Mouse (Mus musculus) WW6 (cell line): ENCODE results near the gene Stx7.
A peak's percentile ranks its signal among the peaks of the same experiment; 100 is the strongest.
"Not testable (repeated sequence)": the region's sequence is repeated elsewhere in the genome, so short reads cannot be mapped to it uniquely, and the experiment has no call there.

Experiments used
- DNase-seq: peaks from one replicate; pipeline ENCODE4 v3.0.0-alpha.2; 2013; ENCODE audit warnings: low read depth, low spot score

Stx7 gene

DNA sequence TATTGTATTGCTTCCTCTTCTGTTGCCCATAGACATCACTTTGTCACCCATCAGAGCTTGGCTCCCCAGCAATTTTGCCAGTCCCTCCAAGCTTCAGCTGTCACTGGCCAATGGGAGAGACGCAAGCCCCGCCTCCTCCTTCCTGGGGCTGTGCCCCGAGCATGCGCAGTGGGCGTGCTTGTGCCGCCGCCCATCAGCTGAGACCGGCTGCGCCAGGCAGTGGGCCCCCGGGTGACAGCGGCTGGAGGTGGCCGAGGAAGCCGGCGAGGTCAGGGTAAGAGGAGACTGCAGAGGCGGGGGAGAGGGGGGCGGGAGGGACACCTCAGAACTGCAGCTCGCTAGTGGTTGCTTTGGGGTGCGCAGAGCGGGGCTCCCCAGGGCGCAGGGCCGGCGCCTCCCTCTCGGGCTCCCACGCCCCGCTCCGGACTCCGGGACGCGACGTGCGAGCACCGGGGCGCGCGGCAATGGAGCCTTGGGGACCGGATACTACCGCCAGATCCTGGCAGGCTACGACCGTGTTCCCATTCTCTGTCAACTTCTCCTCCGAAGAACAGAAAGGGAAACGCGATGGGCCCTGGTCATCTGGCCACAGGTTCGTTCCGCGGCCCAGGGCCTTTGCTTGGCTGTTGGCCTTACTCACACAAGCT is at the start of gene Stx7:
Gene Stx7, plus strand, starts transcription at position 168 of the 647 bp plus-strand sequence.
- peak; percentile 61 for DNase-seq

DNA sequence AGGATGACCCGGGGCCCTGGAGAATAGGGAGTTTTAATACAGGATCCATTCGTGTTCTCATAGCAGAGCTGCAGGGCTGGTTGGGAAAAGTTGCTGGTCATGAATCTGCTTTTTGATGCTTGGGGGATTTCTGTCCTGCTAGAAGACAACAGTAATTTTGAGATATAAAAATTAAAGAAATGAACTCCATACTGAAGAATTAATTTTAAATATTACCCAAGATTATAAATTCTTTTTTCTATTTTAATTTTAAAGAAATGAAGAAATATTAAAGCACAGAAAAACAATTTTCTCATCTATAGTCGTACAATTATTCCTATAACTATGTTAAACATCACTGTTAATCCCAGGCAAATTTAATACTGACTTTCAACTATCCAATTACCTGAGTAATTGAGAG is 47.3 kb upstream of the Stx7 start, which contains the start of gene Taar8c:
Gene Taar8c, minus strand, starts transcription at position 101 of the 400 bp plus-strand sequence.
- not testable (repeated sequence) for DNase-seq

DNA sequence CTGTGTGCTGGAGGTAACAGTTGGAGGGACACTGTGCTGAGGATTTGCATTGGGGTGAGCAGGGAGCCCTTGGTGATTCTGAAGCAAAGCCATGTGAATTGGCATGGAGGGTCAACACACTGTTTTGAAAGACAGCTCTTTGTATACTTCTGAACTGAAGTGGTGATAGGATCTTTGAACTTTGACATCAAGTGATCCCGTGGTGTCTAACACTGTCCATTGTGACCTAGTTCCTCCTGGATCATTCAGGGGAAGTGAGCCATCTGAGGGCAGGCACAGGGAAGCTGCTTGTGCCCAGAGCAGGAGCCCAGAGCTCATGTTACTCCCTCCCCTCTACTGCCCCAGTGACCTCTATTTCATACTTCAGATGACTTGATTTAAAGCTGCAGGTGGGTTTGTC is 45.8 kb upstream of the Stx7 start:
- not testable (repeated sequence) for DNase-seq

DNA sequence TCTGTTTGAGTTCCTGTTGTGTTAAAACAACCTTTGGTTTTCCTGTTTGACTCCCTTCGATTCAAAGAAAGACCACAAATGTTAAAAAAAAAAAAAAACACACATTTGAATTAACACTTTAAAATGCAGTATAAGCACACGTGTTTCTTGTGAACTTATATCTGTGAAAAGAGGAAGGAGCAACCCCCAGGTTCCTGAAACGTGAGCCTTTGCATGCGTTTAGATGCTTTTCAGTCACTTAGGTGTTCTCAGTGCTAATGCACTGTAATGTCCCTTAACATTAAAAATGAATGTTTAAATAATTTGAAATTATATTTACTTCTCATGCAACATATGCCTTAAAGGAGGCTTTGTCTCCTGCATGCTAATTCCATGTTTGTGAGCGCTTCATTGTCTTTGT is 41.4 kb upstream of the Stx7 start:
- DNase-seq, result no peak

DNA sequence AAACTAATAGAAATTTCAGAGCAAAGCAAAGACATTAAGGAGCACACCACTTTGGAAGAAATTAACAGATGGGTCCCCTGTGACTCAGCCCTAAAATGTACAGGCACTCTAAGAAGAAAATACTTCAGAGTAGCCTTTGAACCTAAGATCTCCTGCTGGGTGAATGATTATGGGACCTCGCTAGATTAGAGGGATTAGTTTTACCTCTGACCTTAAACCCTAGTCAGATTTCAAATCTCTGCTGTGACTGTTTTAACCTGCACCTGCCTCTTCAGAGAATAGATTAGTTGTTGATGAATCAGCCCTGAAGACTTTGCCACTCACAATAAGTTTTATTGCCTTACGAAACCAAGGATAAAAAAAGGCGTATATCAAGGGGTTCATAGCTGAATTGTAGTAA is 40.9 kb upstream of the Stx7 start:
- no peak for DNase-seq

DNA sequence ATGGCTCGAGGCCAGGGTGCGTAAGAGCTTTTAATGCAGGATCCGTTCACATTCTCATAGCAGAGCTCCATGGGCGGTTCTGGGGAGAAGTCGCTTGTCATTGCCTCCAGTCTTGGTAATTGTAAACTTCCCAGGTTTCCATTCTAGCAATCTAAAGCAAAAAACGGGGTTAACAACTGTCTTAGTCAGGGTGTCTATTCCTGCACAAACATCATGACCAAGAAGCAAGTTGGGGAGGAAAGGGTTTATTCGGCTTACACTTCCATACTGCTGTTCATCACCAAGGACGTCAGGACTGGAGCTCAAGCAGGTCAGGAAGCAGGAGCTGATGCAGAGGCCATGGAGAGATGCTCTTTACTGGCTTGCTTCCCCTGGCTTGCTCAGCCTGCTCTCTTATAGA is 39.7 kb upstream of the Stx7 start, which contains the start of gene Taar9:
Gene Taar9, minus strand, starts transcription at position 101 of the 400 bp plus-strand sequence.
- not testable (repeated sequence) for DNase-seq

DNA sequence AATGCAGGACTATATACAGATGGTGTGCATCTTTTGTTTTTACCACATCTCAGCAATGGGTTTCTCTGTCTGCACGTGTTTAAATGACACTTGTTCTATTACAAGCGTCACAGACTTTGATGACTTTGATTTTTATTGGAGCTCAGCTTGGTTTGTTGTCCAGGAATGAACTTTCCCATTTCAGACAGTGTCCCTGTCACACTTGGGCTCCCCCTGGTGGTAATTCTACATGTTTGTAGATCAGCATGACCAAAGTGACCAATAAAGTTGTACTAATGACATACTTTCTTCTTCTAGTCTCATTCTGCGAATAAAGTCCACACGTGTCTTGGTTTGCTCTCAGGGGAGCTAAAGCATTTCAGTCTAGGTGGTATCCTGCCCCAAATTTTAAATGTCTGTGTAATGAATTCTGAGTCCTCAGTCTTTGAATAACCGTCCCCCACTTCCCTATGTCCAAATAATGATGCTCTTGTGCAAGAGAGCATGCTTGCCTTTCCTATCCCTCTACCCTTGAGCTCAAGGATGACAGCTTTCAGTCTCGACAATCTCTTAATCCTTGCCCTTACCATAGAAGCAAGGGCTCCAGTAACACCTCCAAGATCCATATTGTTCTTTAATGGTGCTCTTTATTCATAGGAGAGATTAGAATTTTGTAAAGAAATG is 37.9 kb upstream of the Stx7 start:
- DNase-seq, result no peak

DNA sequence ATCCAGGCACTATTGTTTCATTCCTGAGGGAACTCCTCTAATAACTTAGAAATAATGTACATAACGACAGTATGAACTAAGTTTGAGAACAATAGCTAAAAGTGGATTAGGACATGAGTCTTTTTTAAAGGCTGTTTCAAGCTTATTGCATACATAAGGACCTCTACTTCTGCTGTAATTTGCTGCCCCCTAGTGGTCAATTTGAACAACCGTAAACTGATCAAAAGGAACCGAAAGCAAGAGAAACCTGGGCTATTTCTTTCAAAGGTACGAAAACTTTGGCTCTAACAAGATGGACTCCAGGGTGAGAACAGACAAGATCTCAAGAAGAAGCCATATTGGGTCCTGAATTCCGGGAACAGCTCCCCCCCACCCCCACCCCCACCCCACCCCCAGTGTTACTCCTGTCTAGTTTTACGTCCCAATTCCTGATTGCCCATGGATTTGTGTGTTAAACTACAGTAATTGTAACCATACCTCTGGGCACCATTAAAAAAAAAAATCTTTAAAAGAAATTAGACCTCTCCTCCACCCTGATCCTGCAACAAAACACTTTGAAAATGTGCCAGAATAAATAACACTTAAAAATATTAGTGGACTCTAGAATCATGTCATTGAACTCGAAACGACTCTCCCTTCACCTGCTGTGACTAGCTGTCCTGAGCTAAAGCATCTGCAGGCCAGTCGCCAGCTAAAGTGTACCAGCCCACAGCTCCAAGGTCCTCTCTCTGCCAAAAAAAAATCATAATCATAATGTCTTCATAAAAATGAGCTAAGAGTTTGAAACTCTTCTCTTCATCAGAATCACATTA is 17.4 kb upstream of the Stx7 start:
- DNase-seq, result no peak

DNA sequence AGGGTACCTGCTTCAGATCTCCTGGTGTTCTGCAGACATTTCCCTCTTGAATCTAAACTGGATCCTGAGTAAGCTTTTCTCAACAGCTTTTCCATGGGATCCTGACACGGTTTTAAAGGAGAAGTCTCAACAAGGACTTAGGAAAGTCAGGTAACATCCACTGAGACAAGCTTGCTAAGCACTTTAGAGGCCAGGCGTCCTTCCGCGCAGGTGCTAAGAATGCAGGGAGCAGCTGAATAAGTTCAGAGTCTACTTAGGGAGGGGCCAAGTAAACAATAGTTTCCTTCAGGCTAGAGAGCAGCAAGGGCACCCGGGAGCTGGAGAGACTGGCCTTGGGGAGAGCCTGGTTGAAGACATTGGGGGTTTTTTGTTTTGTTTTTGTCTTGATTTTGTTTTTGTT is 16.8 kb upstream of the Stx7 start:
- DNase-seq, result no peak

DNA sequence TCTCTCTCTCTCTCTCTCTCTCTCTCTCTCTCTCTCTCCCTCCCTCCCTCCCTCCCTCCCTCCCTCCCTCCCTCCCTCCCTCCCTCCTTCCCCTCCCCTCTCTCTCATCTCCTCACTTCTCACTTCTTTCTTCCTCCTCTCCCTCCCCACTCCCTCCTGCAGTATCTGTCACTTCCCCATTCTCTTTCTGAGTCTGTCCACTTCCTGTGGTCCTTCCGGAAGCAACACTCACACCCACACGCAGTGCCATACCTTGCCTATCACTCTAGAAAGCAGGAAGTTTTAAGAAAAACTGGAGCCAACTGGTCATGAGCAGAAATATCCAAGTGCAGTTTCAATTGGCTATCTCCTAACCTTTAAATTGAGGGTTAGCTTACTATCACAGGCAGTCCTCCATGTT is 16.0 kb upstream of the Stx7 start:
- no peak for DNase-seq

DNA sequence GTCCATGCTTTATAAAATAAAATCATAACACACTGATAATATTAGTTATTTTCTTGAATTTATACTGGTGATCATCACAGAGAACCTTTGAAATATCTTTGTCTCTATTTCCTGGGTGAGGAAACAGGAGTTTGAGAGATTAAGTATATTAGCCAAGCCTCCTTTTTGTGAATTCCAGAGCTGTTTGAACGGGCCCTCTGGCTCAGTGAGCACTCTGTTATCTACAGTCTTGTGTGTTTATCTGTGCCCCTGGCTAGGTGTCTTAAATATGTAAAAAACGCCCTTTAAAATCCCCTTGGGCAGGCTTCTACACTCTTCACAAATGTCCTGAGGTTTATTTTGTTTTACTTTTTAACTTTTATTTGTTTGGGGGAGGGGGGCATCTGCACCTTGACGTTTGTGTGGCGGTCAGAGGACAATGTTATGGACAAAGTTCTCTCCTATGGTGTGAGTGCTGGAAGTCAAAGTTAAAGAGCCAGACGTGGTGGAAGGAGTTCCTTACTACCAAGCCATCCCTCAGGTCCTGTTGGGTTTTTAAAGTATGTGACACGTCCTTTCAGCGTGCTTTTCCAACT is 14.9 kb upstream of the Stx7 start:
- no peak for DNase-seq

DNA sequence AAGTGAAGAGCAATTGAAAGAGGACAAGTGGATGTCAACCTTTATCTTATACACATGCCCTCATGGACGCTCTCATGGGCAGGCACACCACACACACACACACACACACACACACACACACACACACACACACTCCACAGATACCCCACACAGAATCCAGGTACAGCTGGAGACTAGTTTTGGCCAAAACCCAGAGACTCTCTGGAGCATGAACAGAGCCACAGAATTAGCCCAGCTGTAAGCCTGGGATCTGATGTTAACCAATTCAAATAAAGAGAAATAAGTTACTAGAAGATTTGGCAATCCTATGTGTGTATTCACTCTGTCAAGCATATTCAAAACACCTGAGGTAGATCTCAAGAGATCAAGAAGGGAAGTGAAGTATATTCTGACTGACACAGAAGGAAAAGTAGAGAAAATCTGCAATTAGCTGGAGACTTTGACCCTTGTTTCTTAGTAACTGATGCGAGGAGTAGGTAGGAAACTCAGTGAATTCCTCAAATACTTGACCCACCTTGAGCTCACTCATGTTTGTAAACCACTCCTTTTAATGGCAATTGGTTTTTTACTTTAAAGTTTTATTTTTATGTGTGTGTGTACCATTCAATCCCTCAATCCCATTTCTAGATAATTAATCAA is 10.4 kb upstream of the Stx7 start:
- no peak for DNase-seq

DNA sequence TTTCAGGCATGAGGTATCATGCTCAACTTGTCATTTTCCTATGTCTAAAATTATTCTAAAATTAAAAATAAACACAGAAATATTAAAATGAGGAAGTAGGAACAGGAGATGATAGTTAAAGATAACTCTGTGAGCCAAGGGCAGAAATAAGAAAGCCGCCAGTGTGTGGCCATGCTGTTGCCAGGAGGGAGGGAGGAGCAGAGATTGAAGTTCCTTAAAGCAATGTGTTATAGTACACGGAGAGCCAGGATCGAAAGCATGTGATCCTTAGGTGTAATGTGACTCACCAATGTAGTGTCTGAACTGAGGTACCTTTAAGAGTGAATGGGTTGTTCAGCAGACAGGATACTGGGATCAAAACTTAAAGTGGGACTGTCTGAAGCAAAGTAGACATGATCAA is 6.4 kb upstream of the Stx7 start:
- no peak for DNase-seq

DNA sequence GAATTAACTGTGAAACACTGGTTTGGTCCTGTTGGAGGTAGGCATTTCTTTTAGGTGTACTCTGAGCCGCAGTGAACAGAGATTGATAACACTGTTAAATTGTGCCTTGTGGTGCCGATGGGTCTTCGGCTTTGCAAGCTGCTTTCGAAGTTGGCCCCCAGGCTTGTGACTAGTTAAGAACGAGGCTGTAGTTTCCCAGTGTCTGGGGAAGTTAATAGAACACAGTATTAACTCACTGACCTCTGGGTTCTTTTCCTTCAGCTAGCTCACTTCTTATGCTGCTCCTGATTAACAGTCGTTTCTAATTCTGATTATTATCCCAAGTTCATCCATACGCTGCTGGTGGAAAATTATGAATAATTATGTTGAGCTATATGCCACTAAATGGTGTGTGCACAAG is 984 bp downstream of the Stx7 start:
- no peak for DNase-seq

DNA sequence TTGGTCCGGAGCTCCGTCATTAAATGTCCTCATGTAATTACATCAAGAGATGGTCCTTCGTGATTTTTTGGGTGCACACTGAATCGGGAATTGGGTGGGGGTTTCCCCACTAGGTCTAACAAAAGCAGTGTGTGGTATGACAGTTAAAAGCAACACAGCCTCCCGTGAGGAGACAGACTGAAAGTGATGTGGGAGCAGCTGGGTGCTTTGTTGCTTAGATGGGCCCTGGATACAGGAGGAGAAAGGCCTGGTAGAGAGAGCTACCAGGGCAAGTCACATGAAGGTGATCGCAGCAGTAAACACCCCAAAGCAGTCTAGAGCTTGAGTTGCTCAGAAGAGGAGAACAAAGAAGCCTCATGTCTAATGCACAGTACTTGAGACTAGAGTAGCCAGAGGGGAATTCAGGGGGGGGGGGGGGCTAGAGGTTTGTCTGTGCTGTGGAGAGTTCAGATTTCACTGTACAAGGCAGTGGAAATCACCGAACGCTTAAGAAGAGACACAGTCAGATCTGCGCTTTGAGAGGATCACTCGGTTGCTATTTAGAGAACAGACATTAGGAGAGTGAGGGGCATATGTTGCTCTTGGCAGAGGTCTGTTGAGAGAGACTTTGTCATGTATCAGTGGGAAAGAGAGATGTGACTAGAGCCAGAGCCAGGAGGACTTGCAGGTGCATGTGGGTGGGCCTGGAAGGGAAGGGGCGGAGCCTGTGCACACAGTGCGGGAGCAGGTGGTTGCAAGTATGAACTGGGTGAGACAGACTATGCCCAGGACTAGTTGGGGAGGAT is 9.6 kb downstream of the Stx7 start:
- DNase-seq, result no peak

DNA sequence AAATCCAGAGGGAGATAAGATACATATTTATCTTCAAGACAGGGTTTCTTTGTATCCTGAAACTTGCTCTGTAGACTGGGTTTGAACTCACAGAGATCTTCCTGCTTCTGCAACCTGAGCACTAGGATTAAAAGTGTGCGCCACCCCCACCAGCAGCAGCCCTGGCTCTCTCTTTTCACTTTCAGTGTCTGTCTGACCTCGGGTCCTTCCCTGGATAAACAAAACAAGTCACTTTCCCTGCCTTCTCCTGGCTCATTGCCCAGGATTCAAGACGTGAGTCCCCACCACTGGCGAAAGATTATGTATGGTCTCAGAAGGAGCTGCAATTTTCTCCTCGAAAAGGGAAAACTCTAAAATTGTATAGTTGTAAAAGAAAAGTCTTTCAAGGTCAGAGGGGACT is 10.5 kb downstream of the Stx7 start:
- DNase-seq, result no peak

DNA sequence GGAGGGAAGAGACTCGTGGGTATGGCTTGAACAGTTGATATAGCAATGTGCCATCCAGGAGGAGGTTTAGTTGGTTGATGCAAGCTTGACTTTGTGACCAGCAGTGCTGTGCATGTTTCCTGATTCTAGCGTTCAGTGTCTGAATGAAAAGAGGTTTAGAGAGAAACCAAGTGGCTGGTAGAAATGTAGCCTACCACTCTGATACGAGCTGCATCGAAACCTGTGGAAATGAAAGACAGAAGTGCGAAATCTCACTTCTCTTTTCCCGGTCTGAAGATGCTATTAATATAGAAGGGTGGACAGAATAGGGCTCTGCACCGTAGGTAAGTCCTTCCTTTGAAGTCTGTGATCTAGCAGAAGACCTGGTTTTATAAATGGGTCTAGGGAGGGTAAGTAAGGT is 11.2 kb downstream of the Stx7 start:
- DNase-seq, result no peak

DNA sequence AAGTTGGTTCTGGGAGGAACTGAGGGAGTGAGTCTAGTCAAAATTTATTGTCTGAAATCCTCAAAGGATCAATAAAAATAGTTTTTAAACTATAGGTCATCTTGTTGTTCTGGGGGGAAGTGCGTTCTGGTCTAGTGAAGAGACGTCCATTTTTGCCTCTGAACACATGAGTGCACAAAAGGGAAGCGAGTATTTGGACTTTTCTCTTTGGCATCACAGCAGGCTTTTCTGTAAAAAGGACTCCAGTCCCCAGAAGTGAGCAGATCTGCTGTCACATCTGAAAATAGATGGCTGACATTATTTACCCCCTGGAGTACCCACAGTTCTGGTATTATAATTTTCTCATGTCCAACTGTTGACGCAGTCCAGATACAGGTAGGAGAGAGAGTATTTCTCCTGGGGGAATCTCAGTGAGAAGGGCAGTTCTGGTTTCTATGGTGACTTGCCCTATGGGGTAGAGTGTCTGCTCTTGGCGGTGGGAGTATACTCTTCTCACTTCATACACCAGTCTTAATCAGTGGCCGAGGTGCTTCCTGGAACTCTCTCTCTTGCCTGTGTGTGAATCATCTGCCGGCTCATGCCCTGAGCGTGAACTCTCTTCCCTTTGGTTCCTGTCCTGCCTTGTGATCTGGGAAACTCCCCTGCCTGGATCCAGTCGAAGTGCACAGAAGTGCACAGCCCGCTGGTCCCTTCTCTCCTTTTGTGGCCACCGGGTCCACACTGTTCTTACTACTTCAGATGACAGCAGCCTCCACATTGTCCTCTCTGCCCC is 15.2 kb downstream of the Stx7 start:
- DNase-seq, result no peak

DNA sequence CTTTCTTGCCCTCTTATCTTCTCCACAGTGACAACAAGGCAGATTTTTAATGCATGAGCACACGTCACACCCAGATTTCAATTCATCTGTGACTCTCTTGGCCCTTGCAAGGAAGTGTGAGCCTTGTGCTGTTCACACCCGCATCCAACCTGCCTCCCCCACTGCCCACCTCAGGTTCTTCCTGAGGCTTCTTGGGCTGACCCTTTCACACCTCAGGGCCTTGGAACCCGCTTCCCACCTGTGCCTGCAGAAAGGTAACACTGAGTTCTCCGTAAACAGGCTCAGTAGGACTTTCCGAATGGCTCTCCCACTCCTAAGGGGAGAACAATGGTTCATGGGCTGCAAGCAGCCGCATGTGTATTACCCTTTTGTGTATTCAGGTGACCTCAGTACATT is 15.8 kb downstream of the Stx7 start:
- no peak for DNase-seq

DNA sequence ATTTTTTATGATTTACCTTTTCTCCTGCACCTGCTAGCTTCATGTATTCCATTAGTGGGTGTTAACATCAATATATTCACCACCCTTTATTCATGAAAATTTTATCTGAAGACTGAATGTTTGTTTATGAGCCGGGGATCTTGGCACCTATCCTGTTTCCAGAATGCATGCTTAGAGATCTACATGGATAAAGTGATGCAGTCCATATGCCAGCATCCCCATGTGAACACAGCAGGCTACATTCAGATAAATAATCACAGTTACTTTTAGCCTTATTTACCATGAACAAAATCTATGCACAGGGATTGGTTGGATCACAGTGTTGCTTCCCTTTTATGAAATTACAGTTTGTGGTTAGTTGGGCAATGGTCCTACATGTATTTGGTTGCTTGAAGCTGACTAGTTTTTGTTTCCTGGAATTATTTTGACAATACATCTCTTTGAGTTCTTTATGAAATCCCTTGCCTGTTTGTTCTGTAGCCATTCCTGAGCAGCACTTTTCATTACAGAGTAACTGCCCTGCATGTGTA is 16.5 kb downstream of the Stx7 start:
- DNase-seq, result no peak
